Mouse (Mus musculus): ENCODE data around the gene Rbm38.

GRCm38 (mm10) chr2:173019322-173019721 is 976 bp upstream of the Rbm38 start:
- TF ChIP-seq POLR2A (IDR thresholded peaks at IDR 0.05; ENCODE audit: low read depth, low read length) (no peak), CTCF (conservative IDR thresholded peaks at IDR 0.05; ENCODE audit: insufficient read depth, insufficient read length, low read depth, low read length) (no peak)

Measured in kidney, adult 2 months (tissue).